Mouse (Mus musculus) heart, postnatal 0 days (tissue): Measurements from ENCODE around the gene Adgrl1. TPM values are rescaled to one million over a fixed set of nuclear protein-coding genes. Genes with fewer than 3 reads are reported as not detected.

Experiments
- ATAC-seq: fragments of 200-750 bp; cut with Nextera tagmentation; 2 replicates; pipeline ENCODE4 v1.8.0; 2017; ENCODE audit warnings: low read depth, moderate number of reproducible peaks, moderate library complexity; ENCODE audit not compliant: insufficient read depth
- DNase-seq: peaks from one replicate; pipeline ENCODE4 v3.0.0-alpha.2; 2016; ENCODE audit warnings: low spot score
- H3K27ac ChIP-seq: fragments of 300-500 bp; sonication (generic); 2 replicates; pipeline ENCODE4 v1.5.1; 2014; ENCODE audit warnings: low read depth, mild to moderate bottlenecking
- H3K27me3 ChIP-seq: fragments of 300-500 bp; sonication (generic); 2 replicates; pipeline ENCODE4 v1.6.1; 2014; ENCODE audit warnings: low read length, mixed read lengths; ENCODE audit not compliant: control insufficient read depth, insufficient read depth
- H3K36me3 ChIP-seq: fragments of 300-500 bp; sonication (generic); replicated peaks from 2 replicates; pipeline ENCODE4 v1.6.1; 2014; ENCODE audit warnings: low read length, mixed read lengths; ENCODE audit not compliant: control insufficient read depth, insufficient read depth
- H3K4me1 ChIP-seq: fragments of 300-500 bp; sonication (generic); 2 replicates; pipeline ENCODE4 v1.6.1; 2014; ENCODE audit warnings: antibody characterized with exemption; ENCODE audit not compliant: control insufficient read depth, insufficient read depth
- H3K4me2 ChIP-seq: fragments of 300-500 bp; sonication (generic); 2 replicates; pipeline ENCODE4 v1.6.1; 2014; ENCODE audit warnings: low read depth, mild to moderate bottlenecking, low read length, moderate library complexity
- H3K4me3 ChIP-seq: fragments of 300-500 bp; sonication (generic); 2 replicates; pipeline ENCODE4 v1.5.1; 2014; ENCODE audit warnings: low read depth, low read length
- H3K9ac ChIP-seq: fragments of 300-500 bp; sonication (generic); replicated peaks from 2 replicates; pipeline ENCODE4 v1.6.1; 2014; ENCODE audit warnings: low read depth, low read length, mixed read lengths
- H3K9me3 ChIP-seq: fragments of 300-500 bp; sonication (generic); replicated peaks from 2 replicates; pipeline ENCODE4 v1.6.1; 2016; ENCODE audit warnings: low read length; ENCODE audit not compliant: control insufficient read depth
- CTCF ChIP-seq: IDR thresholded peaks from 2 replicates; pipeline ENCODE4 v1.5.1; 2016; ENCODE audit warnings: antibody characterized with exemption, control low read depth, low read depth
- EP300 ChIP-seq: IDR thresholded peaks from 2 replicates; pipeline ENCODE4 v1.6.1; 2016; ENCODE audit warnings: antibody characterized with exemption, low read depth
- WGBS: fragments of 180-500 bp; shearing (Covaris S2); extraction: QIAGEN DNeasy Blood & Tissue Kit; methylation state at CpG from one replicate; pipeline ENCODE4 v1.1.7; 2014; 5-methylcytosine and 5-hydroxymethylcytosine counted together
- polyA plus RNA-seq: library from polyadenylated mRNA; unstranded; fragments of >200 nt; fragmentation: Nextera tagmentation; extraction: Ambion mirVana; gene quantifications from 2 replicates; pipeline ENCODE4 v1.2.1, GENCODE M21; 2015
- total RNA-seq: library from RNA; depleted of rRNA; stranded (reverse); fragments of >200 nt; gene quantifications from 2 replicates; pipeline ENCODE4 v1.2.3, GENCODE M21; 2014; ENCODE audit warnings: low replicate concordance

Adgrl1 gene
- total and polyA plus RNA-seq, 2 experiments from 2014 or later, result 4.4 to 28.7 TPM

- Histone ChIP-seq H3K4me2 (peak within 1 kb of the TSS; percentile 96), H3K9ac (peak within 1 kb of the TSS; percentile 88), H3K36me3 (peaks cover 25% of the 10 kb centered on the region), H3K9me3 (no peaks in the 10 kb centered on the region), H3K27me3 (no peaks in the 10 kb centered on the region), H3K27ac (peak within 1 kb of the TSS; percentile 90), H3K4me1 (peaks cover 28% of the 10 kb centered on the region), H3K4me3 (peak within 1 kb of the TSS; percentile 90)
- WGBS, result under 1% methylated on average over 65 of the region's 94 CpGs
- DNase-seq (peak; percentile 98), ATAC-seq (peak; percentile 97)
- TF ChIP-seq CTCF, result no peak
- TF ChIP-seq EP300, result 0 out of 2 replicates have a peak, but pooled peaks have one; percentile 70
These were observed 72.5 kb downstream of the Adgrl1 start, which contains the start of gene Prkaca for GRCm38 (mm10) chr8:83972150-83973120. TSS of gene Prkaca (plus strand) at chr8:83972993.

GRCm38 (mm10) chr8:83973161-83974031, 73.5 kb downstream of the Adgrl1 start:
- ATAC-seq (peak; percentile 6), DNase-seq (no peak)
- Histone ChIP-seq H3K9ac (peak overlapping the region; percentile 88), H3K36me3 (peaks cover 15% of the 10 kb centered on the region), H3K4me1 (peaks cover 38% of the 10 kb centered on the region), H3K27ac (peak overlapping the region; percentile 90), H3K4me3 (peak overlapping the region; percentile 90), H3K9me3 (no peaks in the 10 kb centered on the region), H3K4me2 (peak overlapping the region; percentile 96), H3K27me3 (no peaks in the 10 kb centered on the region)
- 2% methylated on average over 18 of the region's 37 CpGs for WGBS
- no peak for TF ChIP-seq CTCF
- no peak for TF ChIP-seq EP300

GRCm38 (mm10) chr8:83974521-83974920, 74.6 kb downstream of the Adgrl1 start:
- H3K4me1 ChIP-seq, result peaks cover 49% of the 10 kb centered on the region
- H3K27me3 ChIP-seq, result no peaks in the 10 kb centered on the region
- WGBS, result 43% methylated on average over 4 of the region's 4 CpGs
- ATAC-seq (no peak), DNase-seq (no peak)
- TF ChIP-seq CTCF (no peak), EP300 (no peak)
- peak overlapping the region; percentile 90 for H3K4me3 ChIP-seq
- peaks cover 4% of the 10 kb centered on the region; the same call in 1 of the 2 replicates for H3K36me3 ChIP-seq
- peak overlapping the region; percentile 90 for H3K27ac ChIP-seq
- peak overlapping the region; percentile 96 for H3K4me2 ChIP-seq
- H3K9ac ChIP-seq, result peak overlapping the region; percentile 88
- H3K9me3 ChIP-seq, result no peaks in the 10 kb centered on the region

GRCm38 (mm10) chr8:83976101-83976630, 76.3 kb downstream of the Adgrl1 start:
- H3K4me1 ChIP-seq, result peaks cover 60% of the 10 kb centered on the region
- TF ChIP-seq EP300 (no peak), CTCF (peak; percentile 44)
- 0 out of 2 replicates have a peak overlapping the region, but pooled peaks have one; percentile 23 for H3K9ac ChIP-seq
- H3K27ac ChIP-seq, result peak overlapping the region; percentile 97
- peaks cover 5% of the 10 kb centered on the region; the same call in 1 of the 2 replicates for H3K36me3 ChIP-seq
- ATAC-seq (no peak), DNase-seq (no peak)
- H3K9me3 ChIP-seq, result no peaks in the 10 kb centered on the region
- 64% methylated on average over 4 of the region's 4 CpGs for WGBS
- H3K4me3 ChIP-seq, result no peak overlapping the region
- H3K27me3 ChIP-seq, result no peaks in the 10 kb centered on the region
- no peak overlapping the region for H3K4me2 ChIP-seq

- DNase-seq, result no peak
These were observed 77.0 kb downstream of the Adgrl1 start for GRCm38 (mm10) chr8:83976779-83977350.

More at GRCm38 (mm10) chr8:83976779-83977350, 77.0 kb downstream of the Adgrl1 start:
- Histone ChIP-seq H3K4me3 (no peak overlapping the region), H3K36me3 (peaks cover 12% of the 10 kb centered on the region), H3K27ac (peak overlapping the region; percentile 97), H3K9ac (0 out of 2 replicates have a peak overlapping the region, but pooled peaks have one; percentile 23), H3K9me3 (no peaks in the 10 kb centered on the region), H3K27me3 (no peaks in the 10 kb centered on the region), H3K4me2 (peak overlapping the region; percentile 44; the same call in 1 of the 2 replicates), H3K4me1 (peaks cover 60% of the 10 kb centered on the region)
- 80% methylated on average over 5 of the region's 5 CpGs for WGBS
- TF ChIP-seq CTCF, result peak; percentile 33; the same call in 1 of the 2 replicates
- no peak for TF ChIP-seq EP300
- no peak for ATAC-seq
